Mouse (Mus musculus) mouse embryonic stem cell (cell line): ENCODE data around the gene Borcs8.

Experiments
- in situ Hi-C, 2 experiments: fragments of 300-500 bp; cut with MboI; formaldehyde crosslinking; loops; 1 replicate in 1 of 2; 3 replicates in 1 of 2; pipeline ENCODE4 v1.14.3; 2019 to 2020; ENCODE audit warnings: low sequenced_read_pairs in 2 of 2, low pct_unique_long_range_greater_than_20kb in 1 of 2, mixed read lengths in 1 of 2; ENCODE audit not compliant: unreplicated experiment in 1 of 2

Gene Borcs8

DNA sequence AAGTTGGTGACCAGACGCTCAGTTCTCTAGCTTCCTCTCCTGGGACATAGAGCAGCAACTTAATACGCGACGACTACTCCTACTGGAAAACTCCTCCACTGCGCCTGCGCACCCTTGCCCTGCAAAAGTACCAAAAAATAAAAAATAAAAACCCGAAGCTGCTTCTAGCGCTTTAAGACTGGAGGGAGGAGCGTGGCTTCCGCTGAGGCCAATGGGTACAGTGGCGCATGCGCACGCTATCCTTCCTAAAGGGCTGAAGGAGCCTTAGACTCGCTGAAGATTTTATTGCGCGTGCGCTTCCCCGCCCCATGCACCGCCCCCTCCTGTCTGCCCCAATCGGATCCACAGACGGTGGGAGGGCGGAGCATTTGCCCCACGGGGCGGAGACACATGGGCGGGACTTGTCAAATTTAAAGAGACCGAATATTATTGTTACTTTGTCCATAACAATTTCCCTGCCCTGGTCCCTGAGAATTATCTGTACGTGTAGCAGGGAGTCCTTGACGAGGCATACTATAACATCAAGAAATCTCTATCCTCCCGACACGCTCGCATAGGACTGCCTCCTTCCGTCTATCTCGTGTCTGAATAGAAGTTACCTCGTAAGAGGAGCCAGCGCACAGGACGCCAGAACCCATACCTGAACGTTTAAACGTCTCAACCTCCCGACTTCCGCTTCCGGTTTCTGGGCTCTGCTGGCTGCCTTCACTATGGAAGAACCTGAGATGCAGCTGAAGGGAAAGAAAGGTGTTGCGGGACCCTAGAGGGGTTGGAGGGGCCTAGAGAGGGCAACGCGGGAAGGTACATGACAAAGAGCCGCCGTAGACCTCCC is at the start of gene Borcs8, which contains the start of the genes Rfxank and Mef2b:
TSS of gene Borcs8 (plus strand) at position 474 of the 832 bp plus-strand sequence.
TSS of gene Rfxank (minus strand) at position 129 of the 832 bp plus-strand sequence.
TSS of gene Mef2b (plus strand) at position 686 of the 832 bp plus-strand sequence.
- in situ Hi-C loops, result no loop called here

GRCm38 (mm10) chr8:70092786-70093185 is 46.5 kb upstream of the Borcs8 start:
- in situ Hi-C loops, result no loop called here

- in situ Hi-C loops, result no loop called here
These were observed 40.0 kb upstream of the Borcs8 start for GRCm38 (mm10) chr8:70099276-70099675.

- in situ Hi-C loops, result no loop called here
These were observed 39.1 kb upstream of the Borcs8 start for GRCm38 (mm10) chr8:70100241-70100640.

GRCm38 (mm10) chr8:70104506-70104905 is 34.8 kb upstream of the Borcs8 start:
- in situ Hi-C loops, result no loop called here

- in situ Hi-C loops, result loop anchor here in 1 of 2 experiments (5.0 kb wide), 1 partner anchor 57 kb away; no protein-coding TSS in a partner anchor
These were observed 34.4 kb upstream of the Borcs8 start for GRCm38 (mm10) chr8:70104922-70105321.

DNA sequence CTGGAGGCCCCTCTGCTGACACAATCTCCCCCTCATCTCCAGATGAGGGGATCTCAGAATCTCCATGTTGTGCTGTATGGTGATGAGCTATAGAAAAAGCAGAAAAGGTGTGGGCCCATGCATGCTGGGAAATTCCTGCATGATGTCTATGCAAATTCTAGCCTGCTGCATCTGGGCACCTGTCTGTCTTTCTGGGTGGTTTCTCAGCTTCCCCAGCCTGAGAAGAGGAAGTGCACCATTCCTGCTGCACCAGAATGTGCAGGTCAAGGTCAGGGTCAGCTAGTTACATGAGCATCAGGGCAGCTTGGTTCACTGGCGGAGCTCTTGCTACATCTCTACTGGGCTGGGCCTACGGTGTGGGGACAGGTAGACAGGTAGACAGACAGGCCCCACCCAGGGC is 28.8 kb upstream of the Borcs8 start:
- in situ Hi-C loops, result no loop called here

GRCm38 (mm10) chr8:70111192-70111795 is 28.0 kb upstream of the Borcs8 start:
- in situ Hi-C loops, result no loop called here

- in situ Hi-C loops, result no loop called here
These were observed 26.8 kb upstream of the Borcs8 start for GRCm38 (mm10) chr8:70112401-70113016.

DNA sequence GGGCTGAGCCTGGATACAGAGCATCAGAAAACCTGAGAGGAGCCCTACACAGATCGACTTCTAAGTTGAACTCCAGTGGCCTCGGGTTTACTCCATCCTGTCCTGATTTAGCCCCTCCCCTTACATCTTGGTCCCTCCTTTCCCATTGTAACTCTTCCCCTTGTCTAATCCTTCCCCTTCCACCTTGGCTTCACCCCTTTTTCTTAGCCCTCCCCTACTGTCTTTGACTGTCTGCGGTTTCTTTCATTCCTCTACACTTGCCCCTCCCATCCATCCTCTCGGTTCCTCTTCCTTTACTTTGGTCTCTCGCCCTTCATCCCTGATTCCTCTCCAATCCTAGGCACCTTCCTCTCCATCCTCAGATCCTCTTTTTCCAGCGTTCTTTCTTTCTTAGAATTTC is 24.8 kb upstream of the Borcs8 start:
- in situ Hi-C loops, result no loop called here

- in situ Hi-C loops, result no loop called here
These were observed 24.4 kb upstream of the Borcs8 start for GRCm38 (mm10) chr8:70114892-70115291.

DNA sequence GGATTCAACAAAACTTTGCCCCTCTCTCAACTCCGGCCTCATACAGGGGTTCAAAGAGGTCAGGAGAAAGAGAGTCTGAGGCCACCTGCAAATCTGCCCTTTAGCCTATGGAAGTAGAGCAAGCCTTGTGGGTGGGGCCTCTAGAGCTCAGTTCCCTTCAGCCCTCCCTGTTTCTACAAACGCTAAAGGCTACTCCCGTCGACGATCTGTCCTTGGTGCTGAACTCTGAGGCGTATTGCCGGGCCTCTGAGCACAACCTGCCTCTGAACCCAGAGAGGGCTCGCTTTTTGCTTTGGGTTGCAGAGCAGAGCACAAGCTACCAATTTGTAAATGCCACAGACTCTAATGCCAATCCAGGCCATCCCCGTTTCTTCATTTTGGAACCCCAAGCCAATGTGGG is 21.7 kb upstream of the Borcs8 start:
- in situ Hi-C loops, result no loop called here

DNA sequence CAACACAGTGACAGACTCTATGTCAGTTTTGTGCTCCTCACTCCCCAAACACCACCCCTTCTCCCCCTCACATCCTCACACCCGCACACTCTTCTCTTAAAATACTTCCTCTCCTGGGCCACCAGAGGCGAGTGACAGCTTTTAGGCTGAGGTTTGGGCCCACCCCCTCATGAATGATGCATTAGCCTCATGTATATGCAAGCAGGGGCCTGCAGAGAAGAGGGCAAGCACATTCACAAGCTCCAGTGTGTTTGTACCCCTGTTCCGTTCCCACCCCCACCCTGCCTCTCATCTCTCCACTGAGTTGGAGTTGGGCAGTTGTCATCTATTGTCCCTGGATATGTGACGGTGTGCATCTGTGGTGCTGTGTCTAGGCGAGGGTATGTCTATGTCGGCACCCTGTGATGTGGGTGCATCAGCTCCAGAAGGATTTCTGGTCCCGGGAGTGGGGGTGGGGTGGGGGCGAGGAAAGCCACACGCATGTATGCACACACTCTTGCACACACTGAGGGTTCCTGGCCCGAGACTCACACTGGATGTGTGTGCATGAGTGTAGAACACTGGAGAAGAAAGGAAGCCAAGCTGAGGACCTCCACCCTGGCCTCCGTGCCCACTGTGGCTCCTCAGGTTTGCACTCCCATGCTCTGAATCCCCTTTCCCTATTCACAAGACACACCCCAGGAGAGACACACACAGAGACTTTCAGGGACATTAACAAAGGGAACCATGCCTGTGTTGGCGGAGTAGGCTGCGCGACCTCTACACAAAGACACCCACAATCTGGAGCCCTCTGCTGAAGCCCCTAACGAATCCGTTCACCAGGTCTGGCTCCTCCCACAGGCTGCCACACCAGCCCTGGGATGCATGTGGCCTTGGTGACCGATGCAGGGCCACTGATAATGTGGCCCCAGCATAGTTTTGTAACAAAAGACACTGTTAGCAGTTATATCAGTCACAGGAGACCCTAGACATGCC is 20.3 kb upstream of the Borcs8 start:
- in situ Hi-C loops, result no loop called here

GRCm38 (mm10) chr8:70120667-70121066 is 18.6 kb upstream of the Borcs8 start, which contains the start of gene Ncan:
Gene Ncan, minus strand, starts transcription at chr8:70120873.
- in situ Hi-C loops, result no loop called here

DNA sequence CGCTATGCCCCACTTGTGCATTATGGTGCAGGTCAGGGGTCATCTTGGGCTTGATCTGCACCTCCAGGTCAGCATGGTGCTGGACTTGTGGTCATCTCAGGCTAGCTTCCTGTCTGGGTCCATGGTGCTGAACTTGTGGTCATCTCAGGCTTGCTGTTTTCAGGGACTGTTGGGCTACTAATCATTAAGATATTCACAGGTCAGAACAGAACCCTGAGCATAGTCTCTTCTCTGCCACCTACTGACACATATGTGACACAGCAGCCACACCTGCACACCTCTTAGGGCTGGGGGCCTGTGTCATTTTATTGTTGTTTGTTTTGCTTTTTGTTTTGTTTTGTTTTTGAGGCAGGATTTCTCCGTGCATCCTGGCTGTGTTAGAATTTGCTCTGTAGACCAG is 16.4 kb upstream of the Borcs8 start:
- in situ Hi-C loops, result no loop called here

DNA sequence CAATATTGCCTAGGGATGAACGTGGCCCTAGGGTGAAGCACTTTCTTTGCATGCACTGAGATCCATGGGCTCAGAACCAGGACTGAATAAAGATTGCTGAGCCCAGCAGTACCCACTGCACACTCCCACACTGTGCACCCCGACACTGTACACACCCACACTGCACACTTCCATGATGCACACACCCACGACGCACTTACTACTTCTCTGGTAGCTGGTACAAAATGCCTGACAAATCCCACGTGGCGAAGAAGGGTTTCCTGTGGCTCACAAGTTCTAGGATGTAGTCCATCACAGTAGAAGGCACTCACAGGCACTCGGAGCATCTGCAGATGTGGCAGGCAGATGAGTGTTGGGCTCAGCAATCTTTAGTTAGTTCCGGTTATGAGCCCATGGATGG is 14.3 kb upstream of the Borcs8 start:
- in situ Hi-C loops, result no loop called here

DNA sequence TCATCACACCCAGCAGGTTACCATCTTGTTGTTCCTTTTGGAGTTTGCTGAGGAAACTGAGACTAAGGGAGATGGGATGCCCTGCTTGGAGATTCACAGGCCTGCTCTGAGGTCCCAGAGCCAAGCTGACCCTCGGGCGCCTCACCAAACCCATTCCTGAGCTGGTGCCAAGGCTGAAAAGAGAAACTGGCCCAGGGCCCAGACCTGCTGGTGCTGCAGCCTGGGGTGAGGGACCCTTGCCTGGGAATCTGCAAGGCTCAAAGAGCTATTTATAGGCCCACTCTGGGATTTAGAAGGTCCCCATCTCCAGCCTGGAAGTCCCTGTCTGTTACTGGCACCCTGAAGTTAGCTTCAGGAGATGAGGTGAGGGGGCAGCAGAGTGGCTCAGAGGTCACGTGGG is 10.9 kb upstream of the Borcs8 start:
- in situ Hi-C loops, result no loop called here

GRCm38 (mm10) chr8:70129309-70129952 is 9.9 kb upstream of the Borcs8 start:
- in situ Hi-C loops, result no loop called here
